Mouse (Mus musculus) v-Abl transformed pro-B cells (cell line): ENCODE measurements around the gene Sec16b.

Experiments
- in situ Hi-C, 2 experiments: fragments of 400-800 bp; cut with MboI; formaldehyde crosslinking; loops; one replicate each; pipeline ENCODE4 v1.15.1; 2025; ENCODE audit not compliant: unreplicated experiment in 2 of 2

Sec16b gene

GRCm38 (mm10) chr1:157506522-157506921, at the start of gene Sec16b:
Gene Sec16b, plus strand, starts transcription at chr1:157506728.
- in situ Hi-C loops = no loop called here

- in situ Hi-C loops = no loop called here
Measured at GRCm38 (mm10) chr1:157457789-157458188, 48.7 kb upstream of the Sec16b start.

GRCm38 (mm10) chr1:157458421-157459208, 47.9 kb upstream of the Sec16b start, which contains the start of gene Cryzl2:
Gene Cryzl2, plus strand, starts transcription at chr1:157458577.
- in situ Hi-C loops = no loop called here

GRCm38 (mm10) chr1:157459904-157460303, 46.6 kb upstream of the Sec16b start:
- in situ Hi-C loops = no loop called here

GRCm38 (mm10) chr1:157461276-157461675, 45.3 kb upstream of the Sec16b start:
- in situ Hi-C loops = no loop called here

GRCm38 (mm10) chr1:157462336-157462735, 44.2 kb upstream of the Sec16b start:
- in situ Hi-C loops = no loop called here

- in situ Hi-C loops = no loop called here
Measured at GRCm38 (mm10) chr1:157465194-157465593, 41.3 kb upstream of the Sec16b start.

GRCm38 (mm10) chr1:157467866-157468265, 38.7 kb upstream of the Sec16b start:
- in situ Hi-C loops = no loop called here

- in situ Hi-C loops = no loop called here
Measured at GRCm38 (mm10) chr1:157470761-157471386, 35.7 kb upstream of the Sec16b start.

GRCm38 (mm10) chr1:157472716-157473115, 33.8 kb upstream of the Sec16b start:
- in situ Hi-C loops = no loop called here

GRCm38 (mm10) chr1:157474865-157475264, 31.7 kb upstream of the Sec16b start:
- in situ Hi-C loops = no loop called here

- in situ Hi-C loops = no loop called here
Measured at GRCm38 (mm10) chr1:157476231-157476630, 30.3 kb upstream of the Sec16b start.

GRCm38 (mm10) chr1:157480090-157480489, 26.4 kb upstream of the Sec16b start:
- in situ Hi-C loops = no loop called here

- in situ Hi-C loops = no loop called here
Measured at GRCm38 (mm10) chr1:157480901-157481300, 25.6 kb upstream of the Sec16b start.

- in situ Hi-C loops = no loop called here
Measured at GRCm38 (mm10) chr1:157481666-157482065, 24.9 kb upstream of the Sec16b start.

GRCm38 (mm10) chr1:157484161-157484560, 22.4 kb upstream of the Sec16b start:
- in situ Hi-C loops = no loop called here

GRCm38 (mm10) chr1:157500657-157501056, 5.9 kb upstream of the Sec16b start:
- in situ Hi-C loops = no loop called here

- in situ Hi-C loops = no loop called here
Measured at GRCm38 (mm10) chr1:157501352-157501945, 5.1 kb upstream of the Sec16b start.

GRCm38 (mm10) chr1:157503071-157503470, 3.5 kb upstream of the Sec16b start:
- in situ Hi-C loops = no loop called here

- in situ Hi-C loops = no loop called here
Measured at GRCm38 (mm10) chr1:157506995-157507595, 567 bp downstream of the Sec16b start.

- in situ Hi-C loops = no loop called here
Measured at GRCm38 (mm10) chr1:157507814-157508213, 1.3 kb downstream of the Sec16b start.
